In the genomic region with DNA sequence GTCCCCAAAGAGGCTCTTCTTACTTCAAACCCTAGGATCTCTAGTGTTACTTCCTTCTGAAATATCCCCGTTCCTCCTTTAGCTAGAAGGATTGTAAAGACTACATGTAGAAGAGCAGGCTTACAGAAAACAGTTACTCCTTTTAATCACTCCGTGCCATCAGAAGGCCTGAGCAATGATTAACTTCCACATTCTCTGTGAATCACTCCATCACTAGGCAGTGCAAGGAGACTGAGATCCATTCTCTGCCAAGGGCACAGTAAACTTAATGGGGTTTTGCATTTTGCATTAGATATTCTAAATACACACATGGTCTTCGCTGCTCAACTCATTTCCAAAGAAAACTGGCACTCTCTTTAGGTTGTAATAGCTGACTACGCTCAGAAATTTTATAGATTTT, we compare ENCODE assay signal across 18 mouse cellular contexts. TPM values are rescaled to one million over a fixed set of nuclear protein-coding genes. Genes with fewer than 3 reads are reported as not detected.
DNase-seq lines count a peak whose midpoint lies in the region; ATAC-seq lines count a peak whose summit lies in the region.
"Had no signal": no experiment of that assay in that cellular context is flagged by ENCODE, and none has a peak within 500 bp of the region (broad histone marks: within the 10 kb centered on the region; RNA-seq: fewer than 3 reads in every experiment).

No protein-coding gene starts in this region.

- no peak for DNase-seq in forebrain, embryonic 11.5 days (ENCODE audit: low spot score)
- DNase-seq in neural tube, embryonic 10.5 days (ENCODE audit: extremely low spot score, low spot score), result no peak
- DNase-seq in cerebellum, postnatal 25 days, result no peak
- no peak for DNase-seq in heart, postnatal 36 days
- no peak for DNase-seq in embryo, embryonic 11 days
- DNase-seq: kidney, adult 9 months; liver; lung, adult 2 months; thymus, postnatal 25 days had no signal

- no peak overlapping the region for H3K27ac ChIP-seq in forebrain, embryonic 12.5 days
- H3K27ac ChIP-seq in forebrain, embryonic 11.5 days (ENCODE audit: low read depth, low read length), result no peak overlapping the region
- H3K27ac ChIP-seq in neural tube, embryonic 12.5 days, result no peak overlapping the region
- H3K27ac ChIP-seq in midbrain, embryonic 13.5 days, result no peak overlapping the region
- H3K27ac ChIP-seq: heart, embryonic 13.5 days; macrophage had no signal

- no peak overlapping the region for H3K9ac ChIP-seq in forebrain, embryonic 12.5 days
- no peak overlapping the region for H3K9ac ChIP-seq in forebrain, embryonic 11.5 days (ENCODE audit: low read length)
- H3K9ac ChIP-seq in neural tube, embryonic 12.5 days, result no peak overlapping the region
- no peak overlapping the region for H3K9ac ChIP-seq in midbrain, embryonic 13.5 days (replicated peaks)
- H3K9ac ChIP-seq: heart, embryonic 13.5 days had no signal

- no peaks in the 10 kb centered on the region for H3K36me3 ChIP-seq in forebrain, embryonic 12.5 days (replicated peaks)
- no peaks in the 10 kb centered on the region for H3K36me3 ChIP-seq in forebrain, embryonic 11.5 days (ENCODE audit: control insufficient read depth, insufficient read depth, low read length)
- H3K36me3 ChIP-seq in neural tube, embryonic 12.5 days, result no peaks in the 10 kb centered on the region
- H3K36me3 ChIP-seq in midbrain, embryonic 13.5 days, result no peaks in the 10 kb centered on the region
- H3K36me3 ChIP-seq: heart, embryonic 13.5 days had no signal

- H3K9me3 ChIP-seq in forebrain, embryonic 12.5 days, result no peaks in the 10 kb centered on the region
- no peaks in the 10 kb centered on the region for H3K9me3 ChIP-seq in forebrain, embryonic 11.5 days (ENCODE audit: control insufficient read depth, low read length)
- no peaks in the 10 kb centered on the region for H3K9me3 ChIP-seq in neural tube, embryonic 12.5 days
- H3K9me3 ChIP-seq in midbrain, embryonic 13.5 days, result no peaks in the 10 kb centered on the region
- H3K9me3 ChIP-seq: heart, embryonic 13.5 days had no signal

- peaks cover 13% of the 10 kb centered on the region for H3K4me1 ChIP-seq in forebrain, embryonic 12.5 days
- H3K4me1 ChIP-seq in forebrain, embryonic 11.5 days (replicated peaks; ENCODE audit: control insufficient read depth, insufficient read depth, low read length), result peaks cover 6% of the 10 kb centered on the region; the same call in 1 of the 2 replicates
- H3K4me1 ChIP-seq in neural tube, embryonic 12.5 days, result 0 out of 2 replicates have a peak, but pooled peaks cover 8% of the 10 kb centered on the region
- H3K4me1 ChIP-seq in midbrain, embryonic 13.5 days (replicated peaks), result peaks cover 21% of the 10 kb centered on the region

- H3K4me2 ChIP-seq in forebrain, embryonic 12.5 days, result peak overlapping the region; percentile 19
- H3K4me2 ChIP-seq in forebrain, embryonic 11.5 days (ENCODE audit: low read depth, low read length, severe bottlenecking), result no peak overlapping the region
- H3K4me2 ChIP-seq in neural tube, embryonic 12.5 days (replicated peaks), result peak overlapping the region; percentile 31
- peak overlapping the region; percentile 91 for H3K4me2 ChIP-seq in midbrain, embryonic 13.5 days (replicated peaks)
- H3K4me2 ChIP-seq: heart, embryonic 13.5 days had no signal

- ATAC-seq in forebrain, embryonic 12.5 days (ENCODE audit: low FRiP score), result no peak
- no peak for ATAC-seq in forebrain, embryonic 11.5 days (replicated peaks; ENCODE audit: low FRiP score)
- no peak for ATAC-seq in neural tube, embryonic 12.5 days (ENCODE audit: low FRiP score, low read depth)
- ATAC-seq in midbrain, embryonic 13.5 days, result no peak
- ATAC-seq: activated CD4-positive, CD25-positive, alpha-beta regulatory T cell, adult 4 months had no signal

- H3K27me3 ChIP-seq in forebrain, embryonic 12.5 days, result peaks cover 22% of the 10 kb centered on the region
- H3K27me3 ChIP-seq in forebrain, embryonic 11.5 days (ENCODE audit: control insufficient read depth, insufficient read depth, low read length), result peaks cover 7% of the 10 kb centered on the region; the same call in 1 of the 2 replicates
- 0 out of 2 replicates have a peak, but pooled peaks cover 9% of the 10 kb centered on the region for H3K27me3 ChIP-seq in neural tube, embryonic 12.5 days (replicated peaks)
- H3K27me3 ChIP-seq in midbrain, embryonic 13.5 days, result peaks cover 9% of the 10 kb centered on the region; the same call in 1 of the 2 replicates
- H3K27me3 ChIP-seq: CH12.LX had no signal

- 76% methylated on average over 4 of the region's 4 CpGs for WGBS in forebrain, embryonic 12.5 days
- 79% methylated on average over 4 of the region's 4 CpGs for WGBS in forebrain, embryonic 11.5 days
- WGBS in neural tube, embryonic 12.5 days, result 63% methylated on average over 4 of the region's 4 CpGs
- 69% methylated on average over 4 of the region's 4 CpGs for WGBS in midbrain, embryonic 13.5 days

- intact Hi-C loops in heart, postnatal 36 days (cut with DNase I), result no loop called here

- H3K4me3 ChIP-seq in forebrain, embryonic 12.5 days (replicated peaks), result no peak overlapping the region
- H3K4me3 ChIP-seq in forebrain, embryonic 11.5 days (ENCODE audit: low read depth, low read length), result no peak overlapping the region
- no peak overlapping the region for H3K4me3 ChIP-seq in neural tube, embryonic 12.5 days
- peak overlapping the region; percentile 30 for H3K4me3 ChIP-seq in midbrain, embryonic 13.5 days (replicated peaks)
- H3K4me3 ChIP-seq: heart, embryonic 13.5 days had no signal

RNA-seq across cellular contexts. Expression of gene Nlgn1, which starts 2.2 kb away (rescaled TPM):
- polyA plus RNA-seq in forebrain, embryonic 12.5 days (2016; fragmentation: Nextera tagmentation; extraction: Ambion mirVana), result 8.3 and 9.9 TPM in 2 replicates
- 4.0 and 5.1 TPM in 2 replicates for polyA plus RNA-seq in forebrain, embryonic 11.5 days (2014; fragmentation: Nextera tagmentation; extraction: Ambion mirVana)
- polyA plus RNA-seq in neural tube, embryonic 12.5 days (2016; fragmentation: Nextera tagmentation; extraction: Ambion mirVana), result 8.5 TPM in 2 replicates
- 16.9 and 18.6 TPM in 2 replicates for polyA plus RNA-seq in midbrain, embryonic 13.5 days (2015; fragmentation: Nextera tagmentation; extraction: Ambion mirVana)
- not detected for total RNA-seq in heart, postnatal 36 days (2021)
- total RNA-seq: CH12.LX; common myeloid progenitor, adult 5-6 weeks; hematopoietic stem cell, adult 5-6 weeks had no signal
- polyA plus RNA-seq: macrophage had no signal
